Mouse (Mus musculus): ENCODE results near the gene Immp2l. TPM values are rescaled to one million over a fixed set of nuclear protein-coding genes. Genes with fewer than 3 reads are reported as not detected.

The Immp2l gene
- polyA plus RNA-seq (2021; fragmentation: Nextera tagmentation): 23.0 and 26.4 TPM in 2 replicates
- long read RNA-seq, experiment 1, partial matches to known transcripts: 0 of 4 reads
- long read RNA-seq, experiment 1, other reads (novel, unspliced or antisense): 3 of 4 reads
- long read RNA-seq, experiment 2, partial matches to known transcripts: 0 of 3 reads
- long read RNA-seq, experiment 2, other reads (novel, unspliced or antisense): 3 of 3 reads

DNA sequence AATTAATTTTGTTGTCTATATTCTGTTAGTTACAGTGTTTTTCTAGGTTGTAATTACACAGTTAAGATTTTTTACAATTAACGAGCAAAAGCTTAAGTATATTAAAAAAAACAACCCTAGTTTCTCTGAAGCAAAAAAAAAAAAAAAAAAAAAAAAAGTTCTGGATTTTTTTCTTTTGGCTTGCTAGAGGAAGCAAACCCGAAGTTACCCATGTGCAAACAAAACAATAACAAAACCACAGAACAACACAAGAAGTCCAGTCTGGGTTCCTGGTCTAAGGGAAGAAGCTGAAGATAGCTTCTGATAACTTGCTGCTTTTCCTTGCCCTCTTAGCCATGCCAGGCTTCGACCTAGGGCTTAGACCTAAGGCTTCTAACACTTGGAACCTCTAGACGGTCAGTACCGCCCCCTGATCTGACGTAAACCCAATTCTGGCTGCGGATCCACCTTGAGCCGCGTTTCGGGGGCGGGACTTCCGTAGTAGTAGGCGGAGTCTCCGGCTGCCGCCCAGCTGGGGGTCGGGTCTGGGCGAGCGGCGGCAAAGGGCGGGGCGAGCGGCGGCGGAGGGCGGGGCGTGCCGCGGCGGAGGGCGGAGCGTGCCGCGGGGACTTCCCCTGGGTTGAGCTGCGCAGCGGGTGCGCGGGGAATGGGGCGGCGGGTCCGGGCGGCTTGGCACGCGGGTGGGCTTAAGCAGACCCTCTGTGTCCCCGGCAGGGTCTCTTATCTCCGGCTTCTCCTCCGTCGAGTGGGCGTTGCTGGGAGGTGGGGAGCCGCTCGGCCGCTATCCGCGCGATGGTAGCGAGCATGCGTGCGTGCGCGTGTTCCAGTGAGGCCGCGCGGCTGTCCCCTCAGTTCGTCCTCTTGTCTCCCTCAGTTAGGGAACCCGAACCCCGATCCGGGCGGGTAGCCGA is at the start of gene Immp2l:
Gene Immp2l (plus strand): TSS at position 580 of the 911 bp plus-strand sequence.

DNA sequence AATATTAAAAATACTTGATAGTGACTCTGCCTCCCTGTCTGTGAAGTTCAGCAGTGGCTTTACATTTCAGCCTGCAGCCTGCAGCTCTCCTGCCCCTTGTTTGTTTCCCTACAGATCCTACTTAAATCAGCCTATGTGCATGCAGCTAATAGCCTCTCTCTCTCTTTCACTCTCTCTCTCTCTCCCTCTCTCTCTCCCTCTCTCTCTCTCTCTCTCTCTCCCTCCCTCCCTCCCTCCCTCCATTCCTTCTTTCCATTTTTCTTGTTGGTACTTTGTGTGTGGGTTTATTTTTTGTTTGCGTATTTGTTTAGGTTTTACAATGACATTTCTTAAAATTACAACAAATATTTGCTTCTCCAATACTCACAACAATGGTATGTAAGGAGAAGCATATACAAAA is 462.4 kb downstream of the Immp2l start, which contains the start of gene Lrrn3:
Gene Lrrn3 (minus strand): TSS at position 101 of the 400 bp plus-strand sequence.

